Mouse (Mus musculus): Measurements from ENCODE around the gene Sppl3. TPM values are rescaled to one million over a fixed set of nuclear protein-coding genes. Genes with fewer than 3 reads are reported as not detected.
A peak's percentile ranks its signal among the peaks of the same experiment; 100 is the strongest.

Sppl3 gene
- polyA plus RNA-seq, 1 experiment from 2014 or later, result 16.6 TPM

GRCm38 (mm10) chr5:115003224-115003873 lies 7.6 kb upstream of the Sppl3 start:
- ATAC-seq (no peak), DNase-seq (ENCODE audit: low spot score) (no peak)
- H3K4me1 ChIP-seq (ENCODE audit: insufficient read depth, low read depth, low read length), result no peaks in the 10 kb centered on the region
- H3K9ac ChIP-seq (replicated peaks; ENCODE audit: low read depth), result no peak overlapping the region
- H3K36me3 ChIP-seq (ENCODE audit: insufficient read depth, low read length), result no peaks in the 10 kb centered on the region
- WGBS, result 67% methylated on average over 13 of the region's 13 CpGs
- TF ChIP-seq EP300 (IDR thresholded peaks at IDR 0.05), result no peak
- no peak for TF ChIP-seq CTCF (IDR thresholded peaks at IDR 0.05)
- no peak overlapping the region for H3K4me3 ChIP-seq (ENCODE audit: low read depth, low read length)
- no peaks in the 10 kb centered on the region for H3K27me3 ChIP-seq (replicated peaks; ENCODE audit: insufficient read depth, low read length)
- no peak overlapping the region for H3K27ac ChIP-seq (ENCODE audit: low read length)
- H3K4me2 ChIP-seq (replicated peaks; ENCODE audit: low read depth, low read length), result no peak overlapping the region
- H3K9me3 ChIP-seq (ENCODE audit: low read length), result no peaks in the 10 kb centered on the region

GRCm38 (mm10) chr5:115007768-115008167 lies 3.2 kb upstream of the Sppl3 start:
- no peak overlapping the region for H3K9ac ChIP-seq (replicated peaks; ENCODE audit: low read depth)
- no peaks in the 10 kb centered on the region for H3K36me3 ChIP-seq (ENCODE audit: insufficient read depth, low read length)
- H3K9me3 ChIP-seq (ENCODE audit: low read length), result no peaks in the 10 kb centered on the region
- DNase-seq (ENCODE audit: low spot score) (no peak), ATAC-seq (no peak)
- H3K27ac ChIP-seq (ENCODE audit: low read length), result no peak overlapping the region
- H3K4me2 ChIP-seq (replicated peaks; ENCODE audit: low read depth, low read length), result no peak overlapping the region
- WGBS, result 67% methylated on average over 5 of the region's 5 CpGs
- H3K27me3 ChIP-seq (replicated peaks; ENCODE audit: insufficient read depth, low read length), result no peaks in the 10 kb centered on the region
- no peak overlapping the region for H3K4me3 ChIP-seq (ENCODE audit: low read depth, low read length)
- H3K4me1 ChIP-seq (ENCODE audit: insufficient read depth, low read depth, low read length), result peaks cover 4% of the 10 kb centered on the region; the same call in 1 of the 2 replicates
- TF ChIP-seq CTCF (IDR thresholded peaks at IDR 0.05) (no peak), EP300 (IDR thresholded peaks at IDR 0.05) (no peak)

GRCm38 (mm10) chr5:115008307-115008706 lies 2.6 kb upstream of the Sppl3 start:
- TF ChIP-seq CTCF (IDR thresholded peaks at IDR 0.05), result no peak
- no peak for TF ChIP-seq EP300 (IDR thresholded peaks at IDR 0.05)
- Histone ChIP-seq H3K27me3 (replicated peaks; ENCODE audit: insufficient read depth, low read length) (no peaks in the 10 kb centered on the region), H3K9me3 (ENCODE audit: low read length) (no peaks in the 10 kb centered on the region), H3K4me1 (ENCODE audit: insufficient read depth, low read depth, low read length) (peaks cover 10% of the 10 kb centered on the region; the same call in 1 of the 2 replicates), H3K36me3 (ENCODE audit: insufficient read depth, low read length) (no peaks in the 10 kb centered on the region), H3K9ac (replicated peaks; ENCODE audit: low read depth) (no peak overlapping the region), H3K4me2 (replicated peaks; ENCODE audit: low read depth, low read length) (no peak overlapping the region), H3K4me3 (ENCODE audit: low read depth, low read length) (no peak overlapping the region), H3K27ac (ENCODE audit: low read length) (no peak overlapping the region)
- DNase-seq (ENCODE audit: low spot score), result no peak
- ATAC-seq, result no peak
- WGBS, result 88% methylated on average over 7 of the region's 7 CpGs

GRCm38 (mm10) chr5:115009143-115009542 lies 1.8 kb upstream of the Sppl3 start:
- Histone ChIP-seq H3K4me3 (ENCODE audit: low read depth, low read length) (no peak overlapping the region), H3K27me3 (replicated peaks; ENCODE audit: insufficient read depth, low read length) (no peaks in the 10 kb centered on the region), H3K27ac (ENCODE audit: low read length) (no peak overlapping the region), H3K4me1 (ENCODE audit: insufficient read depth, low read depth, low read length) (peaks cover 11% of the 10 kb centered on the region; the same call in 1 of the 2 replicates), H3K9me3 (ENCODE audit: low read length) (no peaks in the 10 kb centered on the region), H3K9ac (replicated peaks; ENCODE audit: low read depth) (no peak overlapping the region), H3K4me2 (replicated peaks; ENCODE audit: low read depth, low read length) (no peak overlapping the region), H3K36me3 (ENCODE audit: insufficient read depth, low read length) (no peaks in the 10 kb centered on the region)
- TF ChIP-seq CTCF (IDR thresholded peaks at IDR 0.05) (no peak), EP300 (IDR thresholded peaks at IDR 0.05) (no peak)
- ATAC-seq (no peak), DNase-seq (ENCODE audit: low spot score) (no peak)
- 88% methylated on average over 6 of the region's 6 CpGs for WGBS

- DNase-seq (ENCODE audit: low spot score) (no peak), ATAC-seq (no peak)
- Histone ChIP-seq H3K9ac (replicated peaks; ENCODE audit: low read depth) (no peak overlapping the region), H3K36me3 (ENCODE audit: insufficient read depth, low read length) (no peaks in the 10 kb centered on the region), H3K4me1 (ENCODE audit: insufficient read depth, low read depth, low read length) (peaks cover 14% of the 10 kb centered on the region; the same call in 1 of the 2 replicates), H3K4me3 (ENCODE audit: low read depth, low read length) (no peak overlapping the region), H3K27ac (ENCODE audit: low read length) (no peak overlapping the region), H3K4me2 (replicated peaks; ENCODE audit: low read depth, low read length) (no peak overlapping the region), H3K9me3 (ENCODE audit: low read length) (no peaks in the 10 kb centered on the region), H3K27me3 (replicated peaks; ENCODE audit: insufficient read depth, low read length) (no peaks in the 10 kb centered on the region)
- WGBS, result 48% methylated on average over 3 of the region's 3 CpGs
- TF ChIP-seq CTCF (IDR thresholded peaks at IDR 0.05) (no peak), EP300 (IDR thresholded peaks at IDR 0.05) (no peak)
Observed at GRCm38 (mm10) chr5:115009961-115010360, 976 bp upstream of the Sppl3 start.

GRCm38 (mm10) chr5:115011217-115011518 lies 231 bp downstream of the Sppl3 start:
- Histone ChIP-seq H3K9me3 (ENCODE audit: low read length) (no peaks in the 10 kb centered on the region), H3K27me3 (replicated peaks; ENCODE audit: insufficient read depth, low read length) (no peaks in the 10 kb centered on the region), H3K27ac (ENCODE audit: low read length) (peak overlapping the region; percentile 92), H3K36me3 (ENCODE audit: insufficient read depth, low read length) (no peaks in the 10 kb centered on the region), H3K4me3 (ENCODE audit: low read depth, low read length) (peak overlapping the region; percentile 100), H3K9ac (replicated peaks; ENCODE audit: low read depth) (peak overlapping the region; percentile 92), H3K4me1 (ENCODE audit: insufficient read depth, low read depth, low read length) (peaks cover 14% of the 10 kb centered on the region; the same call in 1 of the 2 replicates), H3K4me2 (replicated peaks; ENCODE audit: low read depth, low read length) (peak overlapping the region; percentile 67)
- ATAC-seq, result peak; percentile 62
- no peak for DNase-seq (ENCODE audit: low spot score)
- no peak for TF ChIP-seq CTCF (IDR thresholded peaks at IDR 0.05)
- no peak for TF ChIP-seq EP300 (IDR thresholded peaks at IDR 0.05)
- 2% methylated on average over 21 of the region's 57 CpGs for WGBS

Data from lung, postnatal 0 days (tissue).